Comparison of ENCODE assay signal across 29 mouse cellular contexts in the genomic region with DNA sequence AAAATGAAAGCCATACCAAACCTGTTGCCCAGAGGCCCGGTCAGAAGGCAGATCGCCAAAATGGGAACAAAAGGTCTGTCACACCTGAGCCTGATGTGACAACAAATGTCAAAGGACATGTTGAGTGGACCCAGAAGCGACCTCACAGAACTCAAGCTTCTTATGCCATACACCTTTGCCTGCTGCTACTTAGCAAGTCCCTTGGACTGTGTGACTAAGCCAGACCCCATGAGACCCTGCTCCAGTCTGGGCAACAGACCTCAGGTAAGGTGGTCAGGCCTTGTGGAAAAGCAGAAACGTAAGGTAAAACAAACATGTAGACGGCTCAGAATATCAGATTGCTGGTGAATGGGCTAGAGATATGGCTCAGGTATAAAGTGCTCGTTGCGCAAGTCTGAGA.
"Had no signal": no experiment of that assay in that cellular context is flagged by ENCODE, and none has a peak within 500 bp of the region (broad histone marks: within the 10 kb centered on the region; RNA-seq: fewer than 3 reads in every experiment).

No protein-coding gene starts in this region.

- H3K9me3 ChIP-seq: limb, embryonic 10.5 days; limb, embryonic 12.5 days; limb, embryonic 13.5 days; limb, embryonic 15.5 days; liver, embryonic 12.5 days; liver, embryonic 13.5 days; liver, embryonic 15.5 days; lung, embryonic 15.5 days; midbrain, embryonic 10.5 days; midbrain, embryonic 12.5 days; midbrain, embryonic 13.5 days; midbrain, embryonic 15.5 days; neural tube, embryonic 12.5 days had no signal

- H3K4me3 ChIP-seq: limb, embryonic 10.5 days; limb, embryonic 12.5 days; limb, embryonic 13.5 days; limb, embryonic 15.5 days; liver, embryonic 12.5 days; liver, embryonic 13.5 days; liver, embryonic 15.5 days; lung, embryonic 15.5 days; midbrain, embryonic 10.5 days; midbrain, embryonic 12.5 days; midbrain, embryonic 13.5 days; midbrain, embryonic 15.5 days; myocyte; neural tube, embryonic 12.5 days had no signal

- DNase-seq: left cerebral cortex, postnatal 4 days; liver; liver, embryonic 13.5 days; liver, postnatal 0 days; lung, adult 2 months; lung, embryonic 14.5 days; lung, postnatal 10 days; lung, postnatal 14 days; lung, postnatal 36 days; lung, postnatal 4 days had no signal

- H3K27me3 ChIP-seq: limb, embryonic 12.5 days; limb, embryonic 13.5 days; limb, embryonic 15.5 days; liver, embryonic 12.5 days; liver, embryonic 13.5 days; liver, embryonic 15.5 days; lung, embryonic 15.5 days; megakaryocyte, embryonic 14.5 days; midbrain, embryonic 15.5 days; neural tube, embryonic 12.5 days had no signal

- H3K4me2 ChIP-seq: limb, embryonic 12.5 days; limb, embryonic 13.5 days; limb, embryonic 15.5 days; liver, embryonic 11.5 days; liver, embryonic 12.5 days; liver, embryonic 13.5 days; liver, embryonic 15.5 days; lung, embryonic 14.5 days; lung, embryonic 15.5 days; midbrain, embryonic 12.5 days; midbrain, embryonic 13.5 days; midbrain, embryonic 15.5 days; neural tube, embryonic 12.5 days had no signal

- H3K4me1 ChIP-seq: liver, embryonic 12.5 days; liver, embryonic 13.5 days; liver, embryonic 15.5 days; lung, embryonic 15.5 days; megakaryocyte, embryonic 14.5 days had no signal

- H3K9ac ChIP-seq: limb, embryonic 12.5 days; limb, embryonic 13.5 days; limb, embryonic 15.5 days; liver, embryonic 12.5 days; liver, embryonic 13.5 days; liver, embryonic 14.5 days; liver, embryonic 15.5 days; liver, postnatal 0 days; lung, embryonic 14.5 days; lung, embryonic 15.5 days; midbrain, embryonic 12.5 days; midbrain, embryonic 13.5 days; midbrain, embryonic 15.5 days; neural tube, embryonic 12.5 days had no signal

- ATAC-seq: liver, embryonic 12.5 days; liver, postnatal 0 days; lung, postnatal 0 days; midbrain, embryonic 13.5 days; midbrain, embryonic 15.5 days; midbrain, embryonic 16.5 days had no signal

- H3K27ac ChIP-seq: limb, embryonic 10.5 days; limb, embryonic 12.5 days; limb, embryonic 13.5 days; limb, embryonic 15.5 days; liver, embryonic 12.5 days; liver, embryonic 13.5 days; liver, embryonic 14.5 days; liver, embryonic 15.5 days; lung, embryonic 15.5 days; macrophage; midbrain, embryonic 10.5 days; midbrain, embryonic 12.5 days; midbrain, embryonic 13.5 days; midbrain, embryonic 15.5 days; neural tube, embryonic 12.5 days had no signal

- H3K36me3 ChIP-seq: limb, embryonic 10.5 days; limb, embryonic 12.5 days; limb, embryonic 13.5 days; limb, embryonic 15.5 days; liver, embryonic 12.5 days; liver, embryonic 13.5 days; liver, embryonic 15.5 days; lung, embryonic 15.5 days; midbrain, embryonic 10.5 days; midbrain, embryonic 12.5 days; midbrain, embryonic 13.5 days; midbrain, embryonic 15.5 days; neural tube, embryonic 12.5 days had no signal
